Mouse (Mus musculus) E14TG2a.4 (cell line): ENCODE data around the gene Taar7d.
"Not testable (repeated sequence)": the region's sequence is repeated elsewhere in the genome, so short reads cannot be mapped to it uniquely, and the experiment has no call there.

Source experiments
- CTCF ChIP-seq: conservative IDR thresholded peaks from 2 replicates; pipeline ENCODE4 v1.5.1; 2014; ENCODE audit warnings: low read length
- NANOG ChIP-seq: IDR thresholded peaks from 2 replicates; pipeline ENCODE4 v1.6.1; 2014; ENCODE audit warnings: borderline replicate concordance, low read length, mixed read lengths

- not testable (repeated sequence) for TF ChIP-seq CTCF, NANOG
Observed at GRCm38 (mm10) chr10:24076200-24076599, 49.2 kb downstream of the Taar7d start, which contains the start of gene Taar8a.
